Mouse (Mus musculus): Measurements from ENCODE around the gene Plekhd1.

DNA sequence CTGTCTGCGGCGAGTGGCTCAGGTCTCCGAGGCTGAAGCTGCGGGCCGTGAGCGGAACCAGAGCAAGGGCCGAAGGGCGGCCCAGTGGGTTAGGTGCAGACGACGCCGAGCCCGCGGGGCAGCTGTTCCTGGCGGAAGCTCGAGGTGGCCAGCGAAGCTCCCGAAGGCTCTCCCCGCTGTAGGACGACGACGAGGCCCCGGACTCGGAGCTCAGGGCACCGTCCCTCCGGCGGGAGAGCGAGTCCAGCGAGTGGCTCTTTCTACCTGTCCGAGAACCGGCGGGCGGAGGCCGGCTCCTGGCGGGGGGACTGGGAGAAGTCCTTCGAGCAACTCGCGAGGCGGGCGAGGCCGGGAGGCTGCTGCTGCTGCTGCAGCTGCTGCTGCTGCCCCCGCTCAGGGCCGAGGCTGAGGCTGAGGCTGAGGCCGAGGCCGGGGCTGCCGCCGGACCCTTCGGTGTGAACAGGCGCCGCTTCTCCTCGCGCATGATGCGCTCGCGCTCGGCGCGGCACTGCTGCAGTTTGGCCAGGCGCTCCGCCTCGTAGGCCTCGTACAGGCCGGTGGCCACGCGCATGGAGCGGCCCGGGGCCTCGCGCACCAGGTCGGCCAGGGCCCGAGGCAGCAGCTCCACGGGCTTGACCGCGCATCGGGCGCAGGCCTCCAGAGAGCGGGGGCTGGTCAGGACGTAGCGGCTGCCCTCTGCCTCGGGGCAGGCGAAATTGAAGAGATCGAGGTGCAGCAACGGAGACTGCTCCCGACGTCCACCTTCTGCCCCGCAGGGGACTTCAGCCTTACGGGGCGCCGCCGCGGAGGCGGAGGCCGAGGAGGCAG lies 66.4 kb downstream of the Plekhd1 start:
- no peak for TF ChIP-seq CTCF (conservative IDR thresholded peaks at IDR 0.05 in 1 of 2, IDR thresholded peaks at IDR 0.05 in 1 of 2; ENCODE audit: low read depth in 2 of 2, low read length in 2 of 2)
- TF ChIP-seq ZKSCAN1 (IDR thresholded peaks at IDR 0.05; ENCODE audit: borderline replicate concordance, low read depth, low read length): no peak
- no peak for TF ChIP-seq MAFK (IDR thresholded peaks at IDR 0.05; ENCODE audit: insufficient replicate concordance, low read length)
- TF ChIP-seq CHD1 (IDR thresholded peaks at IDR 0.05; ENCODE audit: low read depth, low read length): no peak
- no peak for TF ChIP-seq SMC3 (IDR thresholded peaks at IDR 0.05; ENCODE audit: low read depth, low read length)
- no peak for TF ChIP-seq EP300 (IDR thresholded peaks at IDR 0.05; ENCODE audit: low read length)
- no peak for TF ChIP-seq MXI1 (IDR thresholded peaks at IDR 0.05; ENCODE audit: low read depth, low read length)
- no peak for TF ChIP-seq PAX5 (IDR thresholded peaks at IDR 0.05; ENCODE audit: low read length)

All from CH12.LX (cell line).